ENCODE assay signal across 8 mouse cellular contexts in genomic region chr1:64117478-64118284, GRCm38 (mm10). TPM values are rescaled to one million over a fixed set of nuclear protein-coding genes. Genes with fewer than 3 reads are reported as not detected.
A peak's percentile ranks its signal among the peaks of the same experiment; 100 is the strongest.
DNase-seq lines count a peak whose midpoint lies in the region; ATAC-seq lines count a peak whose summit lies in the region.

No protein-coding gene starts in this region.

- 57% methylated on average over 11 of the region's 11 CpGs for WGBS in kidney, embryonic 15.5 days
- WGBS in embryonic facial prominence, embryonic 12.5 days: 78% methylated on average over 11 of the region's 11 CpGs
- WGBS in hindbrain, embryonic 15.5 days: 53% methylated on average over 11 of the region's 11 CpGs
- WGBS in midbrain, embryonic 14.5 days: 64% methylated on average over 11 of the region's 11 CpGs

- H3K36me3 ChIP-seq in kidney, embryonic 15.5 days: no peaks in the 10 kb centered on the region
- H3K36me3 ChIP-seq in embryonic facial prominence, embryonic 12.5 days: no peaks in the 10 kb centered on the region
- H3K36me3 ChIP-seq in hindbrain, embryonic 15.5 days: no peaks in the 10 kb centered on the region
- no peaks in the 10 kb centered on the region for H3K36me3 ChIP-seq in midbrain, embryonic 14.5 days (ENCODE audit: control insufficient read depth, insufficient read depth, low read length)

- H3K4me2 ChIP-seq in kidney, embryonic 15.5 days: peak overlapping the region; percentile 73
- peak overlapping the region; percentile 73 for H3K4me2 ChIP-seq in embryonic facial prominence, embryonic 12.5 days (replicated peaks)
- H3K4me2 ChIP-seq in hindbrain, embryonic 15.5 days: peak overlapping the region; percentile 71
- H3K4me2 ChIP-seq in midbrain, embryonic 14.5 days (ENCODE audit: low read length): peak overlapping the region; percentile 59

- H3K27me3 ChIP-seq in kidney, embryonic 15.5 days: no peaks in the 10 kb centered on the region
- H3K27me3 ChIP-seq in embryonic facial prominence, embryonic 12.5 days: no peaks in the 10 kb centered on the region
- H3K27me3 ChIP-seq in hindbrain, embryonic 15.5 days: no peaks in the 10 kb centered on the region
- no peaks in the 10 kb centered on the region for H3K27me3 ChIP-seq in midbrain, embryonic 14.5 days (ENCODE audit: control insufficient read depth, insufficient read depth, low read length)

- peak overlapping the region; percentile 6; the same call in 1 of the 2 replicates for H3K9ac ChIP-seq in kidney, embryonic 15.5 days
- H3K9ac ChIP-seq in embryonic facial prominence, embryonic 12.5 days: no peak overlapping the region
- peak overlapping the region; percentile 93 for H3K9ac ChIP-seq in hindbrain, embryonic 15.5 days
- peak overlapping the region; percentile 100 for H3K9ac ChIP-seq in midbrain, embryonic 14.5 days (replicated peaks; ENCODE audit: low read length)

- H3K4me3 ChIP-seq in kidney, embryonic 15.5 days (replicated peaks): peak overlapping the region; percentile 78
- no peak overlapping the region for H3K4me3 ChIP-seq in embryonic facial prominence, embryonic 12.5 days
- H3K4me3 ChIP-seq in hindbrain, embryonic 15.5 days: peak overlapping the region; percentile 81
- peak overlapping the region; percentile 84 for H3K4me3 ChIP-seq in midbrain, embryonic 14.5 days (replicated peaks; ENCODE audit: low read depth, low read length)

- no peak for DNase-seq in kidney, adult 9 months
- DNase-seq in midbrain, embryonic 14.5 days: no peak
- DNase-seq in Muller cell, postnatal 12 days (ENCODE audit: inconsistent ontology term): no peak
- no peak for DNase-seq in thymus, postnatal 14 days

- no peak for ATAC-seq in kidney, embryonic 15.5 days (replicated peaks; ENCODE audit: low FRiP score)
- no peak for ATAC-seq in embryonic facial prominence, embryonic 12.5 days (ENCODE audit: insufficient number of reproducible peaks, insufficient read depth, low FRiP score, low TSS enrichment)
- no peak for ATAC-seq in hindbrain, embryonic 15.5 days (ENCODE audit: low FRiP score, low read depth)
- ATAC-seq in midbrain, embryonic 14.5 days (ENCODE audit: low FRiP score, low TSS enrichment): no peak
- ATAC-seq in inflammation-experienced regulatory T-cells, adult 6 months: no peak

- peaks cover 37% of the 10 kb centered on the region for H3K4me1 ChIP-seq in kidney, embryonic 15.5 days
- peaks cover 20% of the 10 kb centered on the region for H3K4me1 ChIP-seq in embryonic facial prominence, embryonic 12.5 days
- H3K4me1 ChIP-seq in hindbrain, embryonic 15.5 days (replicated peaks): peaks cover 66% of the 10 kb centered on the region
- H3K4me1 ChIP-seq in midbrain, embryonic 14.5 days (ENCODE audit: control insufficient read depth, insufficient read depth, low read length): peaks cover 42% of the 10 kb centered on the region

- peak overlapping the region; percentile 100; the same call in 1 of the 2 replicates for H3K27ac ChIP-seq in kidney, embryonic 15.5 days
- no peak overlapping the region for H3K27ac ChIP-seq in embryonic facial prominence, embryonic 12.5 days
- H3K27ac ChIP-seq in hindbrain, embryonic 15.5 days (replicated peaks): peak overlapping the region; percentile 100
- H3K27ac ChIP-seq in midbrain, embryonic 14.5 days (replicated peaks; ENCODE audit: low read depth, low read length): peak overlapping the region; percentile 100

- no peaks in the 10 kb centered on the region for H3K9me3 ChIP-seq in kidney, embryonic 15.5 days (replicated peaks)
- H3K9me3 ChIP-seq in embryonic facial prominence, embryonic 12.5 days: no peaks in the 10 kb centered on the region
- H3K9me3 ChIP-seq in hindbrain, embryonic 15.5 days: no peaks in the 10 kb centered on the region
- no peaks in the 10 kb centered on the region for H3K9me3 ChIP-seq in midbrain, embryonic 14.5 days (ENCODE audit: control insufficient read depth, low read length)

RNA-seq across cellular contexts. Expression of gene Klf7, which starts 4.4 kb away (rescaled TPM):
- 23.3 and 23.9 TPM in 2 replicates for polyA plus RNA-seq in kidney, embryonic 15.5 days (2015; fragmentation: Nextera tagmentation; extraction: Ambion mirVana)
- polyA plus RNA-seq in embryonic facial prominence, embryonic 12.5 days (2016; fragmentation: Nextera tagmentation; extraction: Ambion mirVana): 23.3 and 24.2 TPM in 2 replicates
- 109 and 117 TPM in 2 replicates for polyA plus RNA-seq in hindbrain, embryonic 15.5 days (2015; fragmentation: Nextera tagmentation; extraction: Ambion mirVana)
- 86.1 and 95.5 TPM in 2 replicates for polyA plus RNA-seq in midbrain, embryonic 14.5 days (2014; fragmentation: Nextera tagmentation; extraction: Ambion mirVana)
- polyA plus RNA-seq in inflammation-experienced regulatory T-cells, adult 6 months (2017; shearing (Covaris generic)): 10 to 100 TPM in 2 of 3 experiments, 1 to 10 TPM in 1; 6.6 to 22.4 (median 21.6) TPM
